Mouse (Mus musculus): ENCODE results near the gene Pgpep1l. TPM values are rescaled to one million over a fixed set of nuclear protein-coding genes. Genes with fewer than 3 reads are reported as not detected.
A peak's percentile ranks its signal among the peaks of the same experiment; 100 is the strongest.

Gene Pgpep1l
- polyA plus RNA-seq, 1 experiment from 2014 or later, result 0.42 TPM

DNA sequence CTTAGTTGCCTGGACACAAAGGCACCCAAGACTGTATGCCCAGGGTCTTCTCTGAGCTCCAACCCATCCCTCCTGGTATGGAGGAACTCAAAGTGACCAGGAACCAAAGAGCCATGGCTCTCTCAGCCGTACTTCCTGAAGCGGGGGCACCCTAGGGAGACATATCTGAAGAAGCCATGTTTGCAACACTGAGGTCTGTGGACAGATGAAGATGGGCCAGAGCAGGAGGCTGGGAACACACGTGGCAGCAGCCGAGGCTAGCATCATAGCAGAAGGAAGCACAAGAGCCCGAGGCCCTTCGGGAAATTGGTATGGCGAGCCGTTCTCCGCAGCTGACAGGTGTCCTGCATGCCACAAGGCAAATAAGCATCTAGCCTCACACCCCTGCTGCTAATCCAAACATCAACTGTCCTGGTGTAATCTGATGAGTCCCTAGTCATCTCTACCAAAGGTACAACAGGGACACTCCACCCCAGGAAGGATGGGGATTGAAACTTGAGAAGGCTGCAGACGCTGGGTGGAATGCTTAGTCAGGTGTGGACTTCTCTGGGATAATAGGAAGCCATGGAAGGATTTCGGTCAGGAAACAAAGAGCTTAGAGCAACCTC lies 24.7 kb downstream of the Pgpep1l start:
- H3K27me3 ChIP-seq (ENCODE audit: control insufficient read depth, insufficient read depth, low read length), result no peaks in the 10 kb centered on the region
- H3K4me2 ChIP-seq (ENCODE audit: low read length), result no peak overlapping the region
- 0 out of 4 replicates have a peak, but pooled peaks cover 0 to under 1% of the 10 kb centered on the region in 2 experiments for H3K4me1 ChIP-seq (ENCODE audit: control insufficient read depth in 2 of 2, insufficient read depth in 2 of 2, low read length in 2 of 2)
- no peaks in the 10 kb centered on the region for H3K9me3 ChIP-seq (ENCODE audit: control insufficient read depth, low read length)
- H3K9ac ChIP-seq (ENCODE audit: low read length), result no peak overlapping the region
- 42% methylated on average over 11 of the region's 11 CpGs for WGBS
- no peak overlapping the region for H3K4me3 ChIP-seq (ENCODE audit: control insufficient read depth in 1 of 2, insufficient read depth in 1 of 2, low read depth in 1 of 2, low read length in 2 of 2)
- H3K36me3 ChIP-seq (ENCODE audit: control insufficient read depth, insufficient read depth, low read length), result no peaks in the 10 kb centered on the region
- ATAC-seq (ENCODE audit: insufficient number of reproducible peaks, insufficient read depth, low FRiP score, low read depth), result no peak
- H3K27ac ChIP-seq (replicated peaks in 1 of 2; ENCODE audit: control insufficient read depth in 1 of 2, insufficient read depth in 1 of 2, low read depth in 2 of 2, low read length in 2 of 2), result no peak overlapping the region

- H3K4me1 ChIP-seq (ENCODE audit: control insufficient read depth in 2 of 2, insufficient read depth in 2 of 2, low read length in 2 of 2), result peaks cover 10 to 13% of the 10 kb centered on the region in 2 experiments
- H3K27me3 ChIP-seq (ENCODE audit: control insufficient read depth, insufficient read depth, low read length), result no peaks in the 10 kb centered on the region
- H3K4me2 ChIP-seq (ENCODE audit: low read length), result no peak overlapping the region
- no peak overlapping the region for H3K4me3 ChIP-seq (ENCODE audit: control insufficient read depth in 1 of 2, insufficient read depth in 1 of 2, low read depth in 1 of 2, low read length in 2 of 2)
- ATAC-seq (ENCODE audit: insufficient number of reproducible peaks, insufficient read depth, low FRiP score, low read depth), result no peak
- no peaks in the 10 kb centered on the region for H3K36me3 ChIP-seq (ENCODE audit: control insufficient read depth, insufficient read depth, low read length)
- H3K27ac ChIP-seq (replicated peaks in 1 of 2; ENCODE audit: control insufficient read depth in 1 of 2, insufficient read depth in 1 of 2, low read depth in 2 of 2, low read length in 2 of 2), result no peak overlapping the region
- WGBS, result 76% methylated on average over 8 of the region's 8 CpGs
- no peak overlapping the region for H3K9ac ChIP-seq (ENCODE audit: low read length)
- no peaks in the 10 kb centered on the region for H3K9me3 ChIP-seq (ENCODE audit: control insufficient read depth, low read length)
Measured at GRCm38 (mm10) chr7:68236817-68237216, 27.2 kb downstream of the Pgpep1l start.

DNA sequence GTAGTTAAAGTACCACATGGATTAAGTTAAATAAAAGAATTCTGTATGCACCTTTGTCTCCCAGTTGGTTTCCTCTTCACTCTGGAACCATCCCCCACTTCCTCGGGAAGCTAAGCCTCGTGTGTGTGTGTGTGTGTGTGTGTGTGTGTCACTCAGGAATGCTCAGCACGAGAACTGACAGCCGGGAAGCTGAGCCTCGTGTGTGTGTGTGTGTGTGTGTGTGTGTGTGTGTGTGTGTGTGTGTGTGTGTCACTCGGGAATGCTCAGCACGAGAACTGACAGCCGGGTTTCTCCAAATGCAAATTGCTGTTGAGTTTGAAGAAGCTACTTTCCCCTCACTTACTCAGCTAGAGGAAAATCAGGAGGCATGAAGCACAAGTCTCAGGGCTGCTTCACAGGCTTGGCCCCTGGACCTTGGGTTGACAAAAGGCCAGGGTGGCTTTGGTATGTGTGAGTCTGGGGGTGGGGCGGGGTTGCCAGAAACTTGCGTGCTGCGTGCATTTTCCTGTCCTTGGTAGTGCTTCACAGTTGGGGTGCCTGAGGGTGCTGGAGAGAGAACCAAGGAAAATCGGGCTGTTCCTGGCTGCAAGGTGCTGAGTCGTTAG lies 30.3 kb downstream of the Pgpep1l start:
- H3K36me3 ChIP-seq (ENCODE audit: control insufficient read depth, insufficient read depth, low read length), result peaks cover 18% of the 10 kb centered on the region

GRCm38 (mm10) chr7:68232521-68232920 lies 31.5 kb downstream of the Pgpep1l start:
- Histone ChIP-seq H3K27ac (replicated peaks in 1 of 2; ENCODE audit: control insufficient read depth in 1 of 2, insufficient read depth in 1 of 2, low read depth in 2 of 2, low read length in 2 of 2) (no peak overlapping the region), H3K4me1 (ENCODE audit: control insufficient read depth in 2 of 2, insufficient read depth in 2 of 2, low read length in 2 of 2) (peaks cover 14 to 17% of the 10 kb centered on the region in 2 experiments), H3K9me3 (ENCODE audit: control insufficient read depth, low read length) (no peaks in the 10 kb centered on the region), H3K36me3 (ENCODE audit: control insufficient read depth, insufficient read depth, low read length) (peaks cover 29% of the 10 kb centered on the region), H3K4me3 (ENCODE audit: control insufficient read depth in 1 of 2, insufficient read depth in 1 of 2, low read depth in 1 of 2, low read length in 2 of 2) (no peak overlapping the region), H3K4me2 (ENCODE audit: low read length) (no peak overlapping the region), H3K9ac (ENCODE audit: low read length) (no peak overlapping the region), H3K27me3 (ENCODE audit: control insufficient read depth, insufficient read depth, low read length) (no peaks in the 10 kb centered on the region)
- no peak for ATAC-seq (ENCODE audit: insufficient number of reproducible peaks, insufficient read depth, low FRiP score, low read depth)
- 93% methylated on average over 5 of the region's 5 CpGs for WGBS

More for the DNA sequence above, 30.3 kb downstream of the Pgpep1l start:
- peak overlapping the region; percentile 23; the same call in 1 of the 2 replicates for H3K4me2 ChIP-seq (ENCODE audit: low read length)
- H3K9me3 ChIP-seq (ENCODE audit: control insufficient read depth, low read length), result no peaks in the 10 kb centered on the region
- WGBS, result 17% methylated on average over 13 of the region's 13 CpGs
- peaks cover 13 to 14% of the 10 kb centered on the region in 2 experiments for H3K4me1 ChIP-seq (ENCODE audit: control insufficient read depth in 2 of 2, insufficient read depth in 2 of 2, low read length in 2 of 2)
- no peak overlapping the region for H3K4me3 ChIP-seq (ENCODE audit: control insufficient read depth in 1 of 2, insufficient read depth in 1 of 2, low read depth in 1 of 2, low read length in 2 of 2)
- no peaks in the 10 kb centered on the region for H3K27me3 ChIP-seq (ENCODE audit: control insufficient read depth, insufficient read depth, low read length)
- H3K9ac ChIP-seq (ENCODE audit: low read length), result no peak overlapping the region
- peak overlapping the region; percentile 39 to 44; a peak in 2 of 4 replicates for H3K27ac ChIP-seq (replicated peaks in 1 of 2; ENCODE audit: control insufficient read depth in 1 of 2, insufficient read depth in 1 of 2, low read depth in 2 of 2, low read length in 2 of 2)
- ATAC-seq (ENCODE audit: insufficient number of reproducible peaks, insufficient read depth, low FRiP score, low read depth), result 0 out of 2 replicates have a peak, but pooled peaks have one; percentile 53

- Histone ChIP-seq H3K9me3 (ENCODE audit: control insufficient read depth, low read length) (no peaks in the 10 kb centered on the region), H3K4me2 (ENCODE audit: low read length) (no peak overlapping the region), H3K9ac (ENCODE audit: low read length) (no peak overlapping the region), H3K36me3 (ENCODE audit: control insufficient read depth, insufficient read depth, low read length) (peaks cover 46% of the 10 kb centered on the region), H3K27me3 (ENCODE audit: control insufficient read depth, insufficient read depth, low read length) (no peaks in the 10 kb centered on the region), H3K4me3 (ENCODE audit: control insufficient read depth in 1 of 2, insufficient read depth in 1 of 2, low read depth in 1 of 2, low read length in 2 of 2) (no peak overlapping the region), H3K27ac (replicated peaks in 1 of 2; ENCODE audit: control insufficient read depth in 1 of 2, insufficient read depth in 1 of 2, low read depth in 2 of 2, low read length in 2 of 2) (no peak overlapping the region), H3K4me1 (ENCODE audit: control insufficient read depth in 2 of 2, insufficient read depth in 2 of 2, low read length in 2 of 2) (peaks cover 14 to 17% of the 10 kb centered on the region in 2 experiments)
- WGBS, result 88% methylated on average over 9 of the region's 9 CpGs
- ATAC-seq (ENCODE audit: insufficient number of reproducible peaks, insufficient read depth, low FRiP score, low read depth), result no peak
Measured at GRCm38 (mm10) chr7:68230831-68231230, 33.2 kb downstream of the Pgpep1l start.

GRCm38 (mm10) chr7:68228491-68228890 lies 35.5 kb downstream of the Pgpep1l start:
- no peak for ATAC-seq (ENCODE audit: insufficient number of reproducible peaks, insufficient read depth, low FRiP score, low read depth)
- no peak overlapping the region for H3K4me3 ChIP-seq (ENCODE audit: control insufficient read depth in 1 of 2, insufficient read depth in 1 of 2, low read depth in 1 of 2, low read length in 2 of 2)
- no peaks in the 10 kb centered on the region for H3K27me3 ChIP-seq (ENCODE audit: control insufficient read depth, insufficient read depth, low read length)
- 42% methylated on average over 6 of the region's 6 CpGs for WGBS
- H3K9ac ChIP-seq (ENCODE audit: low read length), result no peak overlapping the region
- no peaks in the 10 kb centered on the region for H3K9me3 ChIP-seq (ENCODE audit: control insufficient read depth, low read length)
- no peak overlapping the region for H3K4me2 ChIP-seq (ENCODE audit: low read length)
- H3K36me3 ChIP-seq (ENCODE audit: control insufficient read depth, insufficient read depth, low read length), result peaks cover 67% of the 10 kb centered on the region
- H3K27ac ChIP-seq (replicated peaks in 1 of 2; ENCODE audit: control insufficient read depth in 1 of 2, insufficient read depth in 1 of 2, low read depth in 2 of 2, low read length in 2 of 2), result no peak overlapping the region
- peaks cover 10 to 12% of the 10 kb centered on the region in 2 experiments; a peak in 3 of 4 replicates for H3K4me1 ChIP-seq (ENCODE audit: control insufficient read depth in 2 of 2, insufficient read depth in 2 of 2, low read length in 2 of 2)

- ATAC-seq (ENCODE audit: insufficient number of reproducible peaks, insufficient read depth, low FRiP score, low read depth), result no peak
- Histone ChIP-seq H3K9me3 (ENCODE audit: control insufficient read depth, low read length) (no peaks in the 10 kb centered on the region), H3K27me3 (ENCODE audit: control insufficient read depth, insufficient read depth, low read length) (no peaks in the 10 kb centered on the region), H3K36me3 (ENCODE audit: control insufficient read depth, insufficient read depth, low read length) (peaks cover 71% of the 10 kb centered on the region), H3K4me3 (ENCODE audit: control insufficient read depth in 1 of 2, insufficient read depth in 1 of 2, low read depth in 1 of 2, low read length in 2 of 2) (no peak overlapping the region), H3K9ac (ENCODE audit: low read length) (no peak overlapping the region), H3K4me1 (ENCODE audit: control insufficient read depth in 2 of 2, insufficient read depth in 2 of 2, low read length in 2 of 2) (peaks cover 10 to 12% of the 10 kb centered on the region in 2 experiments; a peak in 3 of 4 replicates), H3K27ac (replicated peaks in 1 of 2; ENCODE audit: control insufficient read depth in 1 of 2, insufficient read depth in 1 of 2, low read depth in 2 of 2, low read length in 2 of 2) (no peak overlapping the region), H3K4me2 (ENCODE audit: low read length) (no peak overlapping the region)
- 78% methylated on average over 4 of the region's 4 CpGs for WGBS
Measured at GRCm38 (mm10) chr7:68227621-68228020, 36.4 kb downstream of the Pgpep1l start.
